In the genomic region with DNA sequence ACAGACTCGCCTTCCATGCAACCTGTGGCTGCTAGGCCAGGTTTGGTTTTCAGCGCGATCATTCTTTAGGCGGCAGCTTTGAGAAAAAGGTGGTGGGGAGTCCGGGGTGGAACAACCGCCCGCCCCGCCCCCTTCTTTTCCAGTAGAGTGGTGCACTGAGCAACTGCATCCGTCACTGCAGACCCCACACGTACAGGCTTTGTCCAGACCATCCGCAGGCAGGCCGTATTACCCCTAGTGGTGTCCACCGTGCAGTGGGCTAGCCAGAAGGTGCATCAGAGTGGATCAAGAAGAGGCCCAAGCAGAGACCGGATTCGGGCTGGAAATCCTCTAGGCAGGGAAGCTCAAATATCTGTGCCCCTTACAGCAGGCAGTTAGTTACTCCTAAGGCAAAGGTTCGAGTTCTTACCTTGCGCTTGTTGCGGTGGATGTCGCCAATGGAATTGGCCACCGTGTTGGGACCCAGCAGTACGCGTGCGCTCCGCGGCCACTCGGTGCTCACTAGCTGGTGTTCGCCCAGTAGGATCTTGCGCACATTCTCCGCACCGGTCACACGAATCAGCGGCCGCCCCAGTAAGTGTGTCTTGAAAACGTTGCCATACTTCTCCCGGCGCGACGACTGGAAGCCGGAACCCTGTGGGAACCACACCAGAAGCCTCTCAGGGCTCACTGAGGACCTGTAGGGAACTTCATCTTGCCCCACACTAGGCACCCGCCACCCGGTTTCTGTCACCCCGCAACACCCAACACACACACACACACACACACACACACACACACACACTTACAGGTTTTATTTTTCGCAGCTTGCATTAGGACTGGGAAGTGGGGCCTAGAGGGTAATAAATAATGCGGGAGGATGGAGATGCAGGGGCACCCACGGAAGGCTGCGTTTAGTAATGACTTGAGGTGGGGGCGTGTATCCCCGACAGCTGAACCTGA, we compare ENCODE assay signal across 7 mouse cellular contexts. TPM values are rescaled to one million over a fixed set of nuclear protein-coding genes. Genes with fewer than 3 reads are reported as not detected.
DNase-seq lines count a peak whose midpoint lies in the region; ATAC-seq and TF ChIP-seq lines count a peak whose summit lies in the region.

No protein-coding gene starts in this region.

- H3K9me3 ChIP-seq in E14TG2a.4 (ENCODE audit: low read length), result no peaks in the 10 kb centered on the region; the same call in 1 of the 2 replicates
- H3K9me3 ChIP-seq in heart, embryonic 11.5 days (replicated peaks; ENCODE audit: control insufficient read depth, low read length), result no peaks in the 10 kb centered on the region
- no peaks in the 10 kb centered on the region for H3K9me3 ChIP-seq in neural tube, embryonic 11.5 days (ENCODE audit: control insufficient read depth, low read length)

- peak overlapping the region; percentile 73 for H3K4me3 ChIP-seq in E14TG2a.4 (replicated peaks; ENCODE audit: low read length)
- H3K4me3 ChIP-seq in bone marrow macrophage, adult 2 months (ENCODE audit: insufficient read depth, low read length), result peak overlapping the region; percentile 31
- H3K4me3 ChIP-seq in heart, embryonic 11.5 days (ENCODE audit: low read depth, low read length), result peak overlapping the region; percentile 42
- H3K4me3 ChIP-seq in neural tube, embryonic 11.5 days (ENCODE audit: low read depth, low read length), result peak overlapping the region; percentile 38
- H3K4me3 ChIP-seq in thymus, adult 2 months (ENCODE audit: control insufficient read depth, insufficient read depth, low read length), result no peak overlapping the region

- TF ChIP-seq POLR2A in bone marrow macrophage, adult 2 months (IDR thresholded peaks at IDR 0.05; ENCODE audit: borderline replicate concordance, low read depth, low read length), result no peak
- TF ChIP-seq POLR2A in thymus, adult 2 months (IDR thresholded peaks at IDR 0.05; ENCODE audit: control insufficient read depth, extremely low read depth, insufficient read depth, low read length, poor library complexity), result no peak

- H3K27ac ChIP-seq in bone marrow macrophage, adult 2 months (ENCODE audit: insufficient read depth, low read depth, low read length), result no peak overlapping the region
- H3K27ac ChIP-seq in heart, embryonic 11.5 days (ENCODE audit: low read depth, low read length), result no peak overlapping the region
- no peak overlapping the region for H3K27ac ChIP-seq in neural tube, embryonic 11.5 days (ENCODE audit: low read depth, low read length)
- H3K27ac ChIP-seq in thymus, adult 2 months (ENCODE audit: control insufficient read depth, insufficient read depth, low read length), result no peak overlapping the region

- WGBS in heart, embryonic 11.5 days (ENCODE audit: insufficient replicate concordance), result 2% methylated on average over 48 of the region's 48 CpGs
- WGBS in neural tube, embryonic 11.5 days, result under 1% methylated on average over 48 of the region's 48 CpGs
- 3% methylated on average over 47 of the region's 48 CpGs for WGBS in thymus, adult 2 months

- peak; percentile 26 for DNase-seq in kidney, postnatal 10 days
- peak; percentile 61 for DNase-seq in neural tube, embryonic 11.5 days (ENCODE audit: low spot score)
- DNase-seq in layer of hippocampus, postnatal 14 days (ENCODE audit: low spot score in 2 of 2), result no peak
- DNase-seq in thymus, adult 2 months, result no peak

- H3K9ac ChIP-seq in heart, embryonic 11.5 days (ENCODE audit: low read depth, low read length), result no peak overlapping the region
- H3K9ac ChIP-seq in neural tube, embryonic 11.5 days (ENCODE audit: low read length), result no peak overlapping the region

- H3K4me1 ChIP-seq in E14TG2a.4 (replicated peaks; ENCODE audit: low read depth, low read length), result peaks cover 56% of the 10 kb centered on the region
- peaks cover 14% of the 10 kb centered on the region for H3K4me1 ChIP-seq in bone marrow macrophage, adult 2 months (ENCODE audit: control insufficient read depth, insufficient read depth, low read length)
- peaks cover 36% of the 10 kb centered on the region for H3K4me1 ChIP-seq in heart, embryonic 11.5 days (ENCODE audit: control insufficient read depth, insufficient read depth, low read length)
- peaks cover 33% of the 10 kb centered on the region for H3K4me1 ChIP-seq in neural tube, embryonic 11.5 days (ENCODE audit: control insufficient read depth, insufficient read depth, low read length)
- H3K4me1 ChIP-seq in thymus, adult 2 months (replicated peaks; ENCODE audit: control insufficient read depth, insufficient read depth, low read length), result peaks cover 18% of the 10 kb centered on the region

- TF ChIP-seq CTCF in E14TG2a.4 (conservative IDR thresholded peaks at IDR 0.05; ENCODE audit: low read length), result no peak
- TF ChIP-seq CTCF in bone marrow macrophage, adult 2 months (IDR thresholded peaks at IDR 0.05; ENCODE audit: low read depth, low read length), result no peak
- TF ChIP-seq CTCF in thymus, adult 2 months (IDR thresholded peaks at IDR 0.05; ENCODE audit: borderline replicate concordance, control insufficient read depth, extremely low read depth, insufficient read depth, low read length, poor library complexity), result no peak

- H3K36me3 ChIP-seq in E14TG2a.4 (ENCODE audit: insufficient read depth, low read length), result no peaks in the 10 kb centered on the region
- no peaks in the 10 kb centered on the region for H3K36me3 ChIP-seq in heart, embryonic 11.5 days (ENCODE audit: control insufficient read depth, insufficient read depth, low read length)
- no peaks in the 10 kb centered on the region; the same call in 1 of the 2 replicates for H3K36me3 ChIP-seq in neural tube, embryonic 11.5 days (ENCODE audit: control insufficient read depth, insufficient read depth, low read length)
- H3K36me3 ChIP-seq in thymus, adult 2 months (ENCODE audit: control insufficient read depth, insufficient read depth, low read length), result no peaks in the 10 kb centered on the region

- H3K4me2 ChIP-seq in heart, embryonic 11.5 days, result peak overlapping the region; percentile 81
- H3K4me2 ChIP-seq in neural tube, embryonic 11.5 days (ENCODE audit: low read depth), result peak overlapping the region; percentile 51

- no peak for ATAC-seq in heart, embryonic 11.5 days (replicated peaks; ENCODE audit: insufficient number of reproducible peaks, low FRiP score, low TSS enrichment)
- ATAC-seq in neural tube, embryonic 11.5 days (ENCODE audit: insufficient read depth, low FRiP score, low TSS enrichment), result 0 out of 2 replicates have a peak, but pooled peaks have one; percentile 25

- peaks cover 98% of the 10 kb centered on the region for H3K27me3 ChIP-seq in E14TG2a.4 (ENCODE audit: insufficient read depth, low read length)
- H3K27me3 ChIP-seq in heart, embryonic 11.5 days (ENCODE audit: control insufficient read depth, insufficient read depth, low read length), result peaks cover 94% of the 10 kb centered on the region
- H3K27me3 ChIP-seq in neural tube, embryonic 11.5 days (ENCODE audit: control insufficient read depth, insufficient read depth, low read length), result peaks cover 94% of the 10 kb centered on the region
- H3K27me3 ChIP-seq in thymus, adult 2 months (ENCODE audit: control insufficient read depth, insufficient read depth, low read length), result peaks cover 30% of the 10 kb centered on the region

RNA-seq across cellular contexts. Expression of a gene that starts 9.6 kb away (rescaled TPM):
- polyA plus RNA-seq in bone marrow macrophage, adult 2 months (2012; ENCODE audit: insufficient read depth, insufficient read length, missing spikeins), result 0.16 TPM in 1 of 2 replicates, not detected in the other
- 1.3 and 1.7 TPM in 2 replicates for polyA plus RNA-seq in heart, embryonic 11.5 days (2014; fragmentation: Nextera tagmentation; extraction: Ambion mirVana)
- polyA plus RNA-seq in neural tube, embryonic 11.5 days (2014; fragmentation: Nextera tagmentation; extraction: Ambion mirVana), result 1.9 and 2.6 TPM in 2 replicates
- total RNA-seq in layer of hippocampus, postnatal 14 days (2021), result 10 to 100 TPM; 12.0 to 16.9 TPM
- 6.6 and 6.7 TPM in 2 replicates for polyA plus RNA-seq in thymus, adult 2 months (2012; rRNA removed)

Comparison
In these comparisons a context has a peak if more than half of its experiments do, and no peak if none do; other contexts are left out.
1. DNase-seq: peak in kidney, postnatal 10 days (single experiment) and neural tube, embryonic 11.5 days (single experiment); none in layer of hippocampus, postnatal 14 days (0 of 2) and thymus, adult 2 months (single experiment).